Mouse (Mus musculus) thymus, adult 2 months (tissue): Measurements from ENCODE around the gene Hint2.

Experiments
- CTCF ChIP-seq: fragments of 200-500 bp; IDR thresholded peaks from 2 replicates; pipeline ENCODE4 v1.5.1; 2012; ENCODE audit warnings: mild to moderate bottlenecking, control low read depth, low read length, moderate library complexity, borderline replicate concordance; ENCODE audit not compliant: control insufficient read depth, poor library complexity, insufficient read depth; ENCODE audit errors: extremely low read depth
- POLR2A ChIP-seq: fragments of 200-500 bp; IDR thresholded peaks from 2 replicates; pipeline ENCODE4 v1.6.1; 2012; ENCODE audit warnings: mild to moderate bottlenecking, low read length, control low read depth, moderate library complexity; ENCODE audit not compliant: control insufficient read depth, poor library complexity, insufficient read depth; ENCODE audit errors: extremely low read depth

GRCm38 (mm10) chr4:43656339-43657109 lies at the start of gene Hint2:
- peak; percentile 63; the same call in 1 of the 2 replicates for TF ChIP-seq POLR2A
- TF ChIP-seq CTCF = no peak; the same call in 1 of the 2 replicates
